Mouse (Mus musculus) heart, postnatal 0 days (tissue): Measurements from ENCODE around the gene Orai3. TPM values are rescaled to one million over a fixed set of nuclear protein-coding genes. Genes with fewer than 3 reads are reported as not detected.

Experiments used
- ATAC-seq: fragments of 200-750 bp; cut with Nextera tagmentation; 2 replicates; pipeline ENCODE4 v1.8.0; 2017; ENCODE audit warnings: low read depth, moderate number of reproducible peaks, moderate library complexity; ENCODE audit not compliant: insufficient read depth
- DNase-seq: peaks from one replicate; pipeline ENCODE4 v3.0.0-alpha.2; 2016; ENCODE audit warnings: low spot score
- H3K27ac ChIP-seq: fragments of 300-500 bp; sonication (generic); 2 replicates; pipeline ENCODE4 v1.5.1; 2014; ENCODE audit warnings: low read depth, mild to moderate bottlenecking
- H3K27me3 ChIP-seq: fragments of 300-500 bp; sonication (generic); 2 replicates; pipeline ENCODE4 v1.6.1; 2014; ENCODE audit warnings: low read length, mixed read lengths; ENCODE audit not compliant: control insufficient read depth, insufficient read depth
- H3K36me3 ChIP-seq: fragments of 300-500 bp; sonication (generic); replicated peaks from 2 replicates; pipeline ENCODE4 v1.6.1; 2014; ENCODE audit warnings: low read length, mixed read lengths; ENCODE audit not compliant: control insufficient read depth, insufficient read depth
- H3K4me1 ChIP-seq: fragments of 300-500 bp; sonication (generic); 2 replicates; pipeline ENCODE4 v1.6.1; 2014; ENCODE audit warnings: antibody characterized with exemption; ENCODE audit not compliant: control insufficient read depth, insufficient read depth
- H3K4me2 ChIP-seq: fragments of 300-500 bp; sonication (generic); 2 replicates; pipeline ENCODE4 v1.6.1; 2014; ENCODE audit warnings: low read depth, mild to moderate bottlenecking, low read length, moderate library complexity
- H3K4me3 ChIP-seq: fragments of 300-500 bp; sonication (generic); 2 replicates; pipeline ENCODE4 v1.5.1; 2014; ENCODE audit warnings: low read depth, low read length
- H3K9ac ChIP-seq: fragments of 300-500 bp; sonication (generic); replicated peaks from 2 replicates; pipeline ENCODE4 v1.6.1; 2014; ENCODE audit warnings: low read depth, low read length, mixed read lengths
- H3K9me3 ChIP-seq: fragments of 300-500 bp; sonication (generic); replicated peaks from 2 replicates; pipeline ENCODE4 v1.6.1; 2016; ENCODE audit warnings: low read length; ENCODE audit not compliant: control insufficient read depth
- CTCF ChIP-seq: IDR thresholded peaks from 2 replicates; pipeline ENCODE4 v1.5.1; 2016; ENCODE audit warnings: antibody characterized with exemption, control low read depth, low read depth
- EP300 ChIP-seq: IDR thresholded peaks from 2 replicates; pipeline ENCODE4 v1.6.1; 2016; ENCODE audit warnings: antibody characterized with exemption, low read depth
- WGBS: fragments of 180-500 bp; shearing (Covaris S2); extraction: QIAGEN DNeasy Blood & Tissue Kit; methylation state at CpG from one replicate; pipeline ENCODE4 v1.1.7; 2014; 5-methylcytosine and 5-hydroxymethylcytosine counted together
- polyA plus RNA-seq: library from polyadenylated mRNA; unstranded; fragments of >200 nt; fragmentation: Nextera tagmentation; extraction: Ambion mirVana; gene quantifications from 2 replicates; pipeline ENCODE4 v1.2.1, GENCODE M21; 2015
- total RNA-seq: library from RNA; depleted of rRNA; stranded (reverse); fragments of >200 nt; gene quantifications from 2 replicates; pipeline ENCODE4 v1.2.3, GENCODE M21; 2014; ENCODE audit warnings: low replicate concordance

The Orai3 gene
- total and polyA plus RNA-seq, 2 experiments from 2014 or later = 17.3 to 31.8 TPM

DNA sequence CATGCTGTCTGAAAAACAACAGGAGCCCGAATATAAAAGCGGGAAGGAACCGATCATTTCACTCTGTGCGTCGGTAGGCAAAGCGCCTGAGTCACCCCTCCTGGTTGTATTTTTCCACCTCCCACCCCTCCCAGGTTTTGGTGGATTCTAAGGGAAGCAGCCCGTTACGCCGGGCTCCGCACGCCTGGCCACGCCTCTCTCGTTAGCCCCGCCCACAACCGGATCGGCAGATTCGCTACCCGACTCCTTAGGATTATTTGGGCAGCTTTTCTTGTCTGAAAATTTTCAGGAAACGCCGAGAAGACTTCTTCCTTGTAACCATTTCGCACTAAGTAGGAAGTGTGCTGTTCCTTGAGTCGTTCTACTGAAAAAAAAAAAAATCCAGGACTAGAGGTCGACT, 6.8 kb downstream of the Orai3 start, which contains the start of gene Setd1a:
Gene Setd1a, plus strand, starts transcription at position 245 of the 400 bp plus-strand sequence.
- H3K9ac ChIP-seq = peak within 1 kb of the TSS; percentile 94

DNA sequence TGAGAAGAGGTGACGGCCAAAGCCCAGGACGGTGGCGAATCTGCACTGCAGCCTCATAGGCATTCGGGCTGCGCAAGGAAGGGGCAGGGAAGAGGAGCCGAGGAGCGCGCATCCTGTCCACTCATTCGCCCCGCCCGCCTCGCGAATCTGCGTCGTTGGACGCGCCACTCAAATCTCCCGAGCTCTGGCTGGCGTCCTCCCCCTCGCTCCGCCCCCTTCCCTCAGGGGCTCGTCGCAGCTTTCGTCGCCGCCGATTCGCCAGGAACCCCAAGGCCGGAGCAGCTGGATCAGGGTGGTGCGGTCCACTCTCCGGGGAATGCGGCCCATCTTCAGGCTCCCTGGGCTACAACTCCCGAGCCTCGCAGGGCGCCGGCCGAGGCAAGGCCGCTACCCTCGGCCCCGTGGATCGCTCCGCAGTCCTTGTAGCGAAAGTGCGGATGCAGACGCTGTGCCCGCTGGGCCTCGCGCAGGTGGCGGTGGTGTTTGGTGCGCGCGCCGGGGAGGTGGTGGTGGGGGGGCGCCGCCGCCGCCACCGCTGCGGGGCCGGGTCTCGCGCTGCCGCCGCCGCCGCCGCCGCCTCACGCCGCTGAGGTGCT, 7.4 kb downstream of the Orai3 start:
- H3K27me3 ChIP-seq = no peaks in the 10 kb centered on the region
- WGBS = under 1% methylated on average over 54 of the region's 70 CpGs
- DNase-seq (peak; percentile 97), ATAC-seq (peak; percentile 93)
- H3K4me1 ChIP-seq = peaks cover 3% of the 10 kb centered on the region; the same call in 1 of the 2 replicates
- no peaks in the 10 kb centered on the region for H3K9me3 ChIP-seq
- H3K9ac ChIP-seq = peak overlapping the region; percentile 94
- peak overlapping the region; percentile 89 for H3K4me3 ChIP-seq
- H3K27ac ChIP-seq = peak overlapping the region; percentile 96
- peaks cover 34% of the 10 kb centered on the region for H3K36me3 ChIP-seq
- peak overlapping the region; percentile 68 for H3K4me2 ChIP-seq
- TF ChIP-seq EP300 = peak; percentile 22; the same call in 1 of the 2 replicates
- TF ChIP-seq CTCF = no peak; the same call in 1 of the 2 replicates

More for the DNA sequence above, 6.8 kb downstream of the Orai3 start, which contains the start of gene Setd1a:
- H3K4me1 ChIP-seq = peaks cover 3% of the 10 kb centered on the region; the same call in 1 of the 2 replicates
- under 1% methylated on average over 23 of the region's 23 CpGs for WGBS
- H3K27me3 ChIP-seq = no peaks in the 10 kb centered on the region
- H3K4me3 ChIP-seq = peak within 1 kb of the TSS; percentile 89
- H3K27ac ChIP-seq = peak within 1 kb of the TSS; percentile 96
- DNase-seq = peak; percentile 67
- H3K36me3 ChIP-seq = peaks cover 28% of the 10 kb centered on the region
- TF ChIP-seq EP300 = no peak
- no peak for TF ChIP-seq CTCF
- H3K4me2 ChIP-seq = peak within 1 kb of the TSS; percentile 68
- no peaks in the 10 kb centered on the region for H3K9me3 ChIP-seq
- peak; percentile 64 for ATAC-seq

DNA sequence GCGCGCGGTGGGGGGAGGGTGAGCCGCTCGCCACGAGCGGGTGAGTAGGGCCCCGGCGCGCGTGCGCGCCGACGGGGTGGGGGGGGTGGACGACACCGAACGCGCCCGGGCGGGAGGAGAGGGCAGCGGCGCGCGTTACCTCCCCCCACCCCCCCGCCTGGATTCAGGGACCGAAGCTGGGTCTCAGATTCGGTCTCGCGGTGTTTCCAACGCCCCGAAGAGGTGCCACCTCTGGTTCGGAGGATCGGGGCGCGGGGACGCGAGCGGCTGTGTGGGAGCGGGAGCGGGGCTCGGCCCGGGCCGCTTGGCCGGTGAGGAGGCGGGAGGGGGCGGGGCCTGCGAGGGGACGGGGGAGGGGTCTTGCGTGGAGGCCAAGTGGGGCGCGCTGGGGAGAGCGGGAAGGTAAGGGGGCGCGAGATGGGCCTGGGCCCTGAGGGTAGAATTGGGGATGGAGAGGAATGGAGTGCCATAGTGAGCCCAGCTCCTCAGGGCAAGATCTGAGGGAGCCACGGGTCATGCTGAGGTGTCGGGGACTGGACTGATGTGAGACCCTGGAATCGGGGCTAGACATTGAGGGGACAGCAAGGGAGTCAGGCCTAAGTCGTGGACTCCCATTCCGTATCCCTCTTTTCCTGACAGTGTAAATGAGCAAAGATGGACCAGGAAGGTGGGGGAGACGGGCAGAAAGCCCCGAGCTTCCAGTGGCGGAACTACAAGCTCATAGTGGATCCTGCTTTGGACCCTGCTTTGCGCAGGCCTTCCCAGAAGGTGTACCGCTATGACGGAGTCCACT, 8.1 kb downstream of the Orai3 start:
- Histone ChIP-seq H3K9ac (peak overlapping the region; percentile 94), H3K27ac (peak overlapping the region; percentile 96), H3K4me3 (peak overlapping the region; percentile 89), H3K27me3 (no peaks in the 10 kb centered on the region), H3K4me1 (peaks cover 3% of the 10 kb centered on the region; the same call in 1 of the 2 replicates), H3K9me3 (no peaks in the 10 kb centered on the region), H3K36me3 (peaks cover 41% of the 10 kb centered on the region), H3K4me2 (peak overlapping the region; percentile 68)
- TF ChIP-seq EP300 = 0 out of 2 replicates have a peak, but pooled peaks have one; percentile 3
- no peak for TF ChIP-seq CTCF
- peak; percentile 19 for ATAC-seq
- 3% methylated on average over 40 of the region's 66 CpGs for WGBS
- DNase-seq = peak; percentile 26

DNA sequence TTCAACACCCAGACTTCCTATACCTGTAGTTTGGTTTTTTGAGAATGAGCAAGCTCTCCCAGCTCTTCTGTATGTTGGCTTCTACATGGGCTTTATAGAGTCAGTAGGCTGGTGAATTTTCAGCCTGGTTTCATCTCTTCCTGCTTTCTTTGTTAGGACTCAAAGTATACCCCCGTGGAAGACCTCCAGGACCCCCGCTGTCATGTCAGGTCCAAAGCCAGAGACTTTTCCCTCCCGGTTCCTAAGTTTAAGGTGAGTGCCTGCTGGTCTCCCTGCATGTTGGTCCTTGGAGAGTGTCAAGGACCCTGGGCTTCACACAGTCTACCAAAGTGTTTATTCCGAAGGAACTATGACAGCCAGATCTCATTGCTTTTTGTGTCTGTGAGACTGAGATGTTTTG, 8.7 kb downstream of the Orai3 start:
- ATAC-seq = no peak
- DNase-seq = no peak
- H3K4me3 ChIP-seq = peak overlapping the region; percentile 89; the same call in 1 of the 2 replicates
- no peak for TF ChIP-seq CTCF
- no peak for TF ChIP-seq EP300
- peak overlapping the region; percentile 68 for H3K4me2 ChIP-seq
- peak overlapping the region; percentile 94 for H3K9ac ChIP-seq
- H3K4me1 ChIP-seq = peaks cover 3% of the 10 kb centered on the region; the same call in 1 of the 2 replicates
- peaks cover 45% of the 10 kb centered on the region for H3K36me3 ChIP-seq
- no peaks in the 10 kb centered on the region for H3K9me3 ChIP-seq
- H3K27me3 ChIP-seq = no peaks in the 10 kb centered on the region
- 70% methylated on average over 4 of the region's 4 CpGs for WGBS
- no peak overlapping the region for H3K27ac ChIP-seq

DNA sequence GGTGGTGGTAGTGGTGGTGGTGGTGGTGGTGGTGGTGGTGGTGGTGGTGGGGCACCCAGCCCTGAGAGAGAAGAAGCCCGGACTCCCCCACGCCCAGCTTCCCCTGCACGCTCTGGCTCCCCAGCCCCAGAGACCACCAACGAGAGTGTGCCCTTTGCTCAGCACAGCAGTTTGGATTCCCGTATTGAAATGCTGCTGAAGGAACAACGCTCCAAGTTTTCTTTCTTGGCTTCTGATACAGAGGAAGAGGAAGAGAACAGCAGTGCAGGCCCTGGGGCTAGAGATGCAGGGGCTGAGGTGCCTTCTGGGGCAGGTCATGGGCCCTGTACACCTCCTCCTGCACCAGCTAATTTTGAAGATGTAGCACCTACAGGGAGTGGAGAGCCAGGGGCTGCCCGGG, 15.7 kb downstream of the Orai3 start, which contains the start of gene Gm49388:
Gene Gm49388, plus strand, starts transcription at position 301 of the 400 bp plus-strand sequence.
- TF ChIP-seq EP300 = no peak
- no peak for TF ChIP-seq CTCF
- WGBS = 92% methylated on average over 7 of the region's 7 CpGs
- DNase-seq (no peak), ATAC-seq (no peak)
- Histone ChIP-seq H3K9ac (no peak within 1 kb of the TSS), H3K4me2 (no peak within 1 kb of the TSS), H3K4me3 (no peak within 1 kb of the TSS), H3K9me3 (no peaks in the 10 kb centered on the region), H3K4me1 (no peaks in the 10 kb centered on the region), H3K27me3 (no peaks in the 10 kb centered on the region), H3K36me3 (peaks cover 97% of the 10 kb centered on the region), H3K27ac (no peak within 1 kb of the TSS)
